Mouse (Mus musculus) embryonic facial prominence, embryonic 12.5 days (tissue): ENCODE results near the gene Kntc1. TPM values are rescaled to one million over a fixed set of nuclear protein-coding genes. Genes with fewer than 3 reads are reported as not detected.
"Not testable (repeated sequence)": the region's sequence is repeated elsewhere in the genome, so short reads cannot be mapped to it uniquely, and the experiment has no call there.

Experiments
- ATAC-seq: fragments of 200-750 bp; cut with Nextera tagmentation; 2 replicates; pipeline ENCODE4 v1.8.0; 2017; ENCODE audit not compliant: insufficient number of reproducible peaks, insufficient read depth, low FRiP score, low TSS enrichment
- H3K27ac ChIP-seq: fragments of 300-500 bp; sonication (generic); 2 replicates; pipeline ENCODE4 v1.5.1; 2016; ENCODE audit warnings: mild to moderate bottlenecking
- H3K27me3 ChIP-seq: fragments of 300-500 bp; sonication (generic); 2 replicates; pipeline ENCODE4 v1.6.1; 2016; ENCODE audit warnings: mild to moderate bottlenecking, moderate library complexity
- H3K36me3 ChIP-seq: fragments of 300-500 bp; sonication (generic); 2 replicates; pipeline ENCODE4 v1.6.1; 2016; ENCODE audit warnings: mild to moderate bottlenecking
- H3K4me1 ChIP-seq: fragments of 300-500 bp; sonication (generic); 2 replicates; pipeline ENCODE4 v1.6.1; 2016
- H3K4me2 ChIP-seq: fragments of 300-500 bp; sonication (generic); replicated peaks from 2 replicates; pipeline ENCODE4 v1.6.1; 2016; ENCODE audit warnings: mild to moderate bottlenecking, moderate library complexity
- H3K4me3 ChIP-seq: fragments of 300-500 bp; sonication (generic); 2 replicates; pipeline ENCODE4 v1.5.1; 2016; ENCODE audit warnings: mild to moderate bottlenecking
- H3K9ac ChIP-seq: fragments of 300-500 bp; sonication (generic); 2 replicates; pipeline ENCODE4 v1.6.1; 2016; ENCODE audit warnings: mild to moderate bottlenecking, moderate library complexity
- H3K9me3 ChIP-seq: fragments of 300-500 bp; sonication (generic); 2 replicates; pipeline ENCODE4 v1.6.1; 2016; ENCODE audit warnings: mild to moderate bottlenecking, moderate library complexity
- WGBS: fragments of 180-500 bp; shearing (Covaris S2); methylation state at CpG from one replicate; pipeline ENCODE4 v1.1.7; 2016; 5-methylcytosine and 5-hydroxymethylcytosine counted together
- polyA plus RNA-seq: library from polyadenylated mRNA; unstranded; fragments of >200 nt; fragmentation: Nextera tagmentation; extraction: Ambion mirVana; gene quantifications from 2 replicates; pipeline ENCODE4 v1.2.1, GENCODE M21; 2016

Kntc1 gene
- polyA plus RNA-seq: 40.9 and 41.2 TPM in 2 replicates

DNA sequence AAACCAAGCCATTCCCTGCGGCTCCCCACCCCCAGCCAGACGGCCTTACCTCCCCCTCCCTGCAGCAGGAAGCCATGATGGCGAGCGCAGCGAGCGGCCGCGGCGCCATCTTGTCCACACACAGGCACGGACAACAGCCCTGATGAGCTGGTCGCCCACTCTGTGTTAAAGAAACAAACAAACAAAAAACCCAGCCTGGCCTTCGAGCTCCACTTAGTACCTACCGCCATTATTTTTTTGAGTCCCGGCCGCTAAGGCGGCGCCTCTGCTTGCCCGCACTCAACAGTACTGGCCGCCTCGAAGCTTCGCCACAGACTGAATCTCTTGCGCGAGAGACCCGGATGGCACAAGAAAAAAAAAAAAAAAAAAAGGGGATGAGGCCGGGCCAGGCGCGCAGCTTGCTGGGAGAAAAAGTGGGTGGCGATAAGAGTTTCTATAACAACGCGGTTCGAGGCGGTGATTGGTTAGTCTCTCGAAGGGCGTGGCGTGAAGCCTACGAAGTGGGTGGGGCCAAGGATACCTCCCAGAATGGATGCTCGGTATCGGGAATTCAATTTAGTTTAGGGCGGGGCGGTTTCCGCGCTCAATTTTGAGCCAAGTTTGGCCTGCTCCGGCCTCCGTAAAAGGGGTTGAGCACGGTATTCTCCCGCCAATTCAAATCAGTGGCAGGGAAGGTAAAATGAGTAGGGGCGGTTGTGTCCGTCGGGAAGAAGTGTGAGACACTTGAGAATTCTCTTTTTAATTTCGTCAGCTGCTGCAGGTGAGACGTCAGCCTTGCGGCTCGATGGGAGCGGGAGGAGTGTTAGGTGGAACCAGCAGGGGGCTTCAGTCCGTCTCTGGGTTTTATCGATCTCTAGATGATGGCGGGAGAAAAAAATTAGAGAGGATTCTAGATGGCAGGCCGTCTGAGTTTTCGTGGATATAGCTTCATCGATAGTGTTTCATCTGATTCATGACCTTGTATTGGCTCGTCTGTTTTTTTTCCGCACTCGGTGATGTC lies at the start of gene Kntc1, which contains the start of gene Rsrc2:
Gene Kntc1, plus strand, starts transcription at position 652 of the 1,000 bp plus-strand sequence.
Gene Rsrc2, minus strand, starts transcription at position 350 of the 1,000 bp plus-strand sequence.
- Histone ChIP-seq H3K4me1 (peaks cover 19% of the 10 kb centered on the region), H3K36me3 (peaks cover 5% of the 10 kb centered on the region), H3K4me3 (peak within 1 kb of the TSS; percentile 81), H3K9ac (peak within 1 kb of the TSS; percentile 88), H3K4me2 (peak within 1 kb of the TSS; percentile 87), H3K27ac (peak within 1 kb of the TSS; percentile 99), H3K9me3 (no peaks in the 10 kb centered on the region), H3K27me3 (no peaks in the 10 kb centered on the region)
- peak; percentile 95 for ATAC-seq
- WGBS: under 1% methylated on average over 63 of the region's 63 CpGs

DNA sequence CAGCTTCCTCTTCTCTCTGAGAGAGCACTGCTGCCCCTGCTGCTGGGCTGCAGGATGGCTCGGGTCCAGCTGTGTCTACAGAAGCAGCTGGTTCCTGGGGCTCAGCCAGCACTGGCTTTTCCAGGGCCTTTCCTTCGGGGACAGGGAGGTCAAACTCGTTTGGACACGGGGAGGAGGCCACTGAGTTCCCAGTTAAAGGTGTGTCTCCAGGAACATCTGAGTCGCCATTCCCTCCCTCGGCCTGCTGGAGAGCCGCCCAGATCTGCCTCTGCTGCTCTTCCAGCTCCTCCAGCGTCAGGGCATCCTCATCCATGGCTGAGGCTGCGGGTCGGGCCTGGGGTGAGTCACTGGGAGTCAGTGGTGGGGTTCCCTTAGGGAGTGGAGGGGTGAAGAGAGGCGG lies 48.9 kb upstream of the Kntc1 start:
- Histone ChIP-seq H3K27ac (no peak overlapping the region), H3K9ac (no peak overlapping the region), H3K9me3 (no peaks in the 10 kb centered on the region), H3K36me3 (peaks cover 76% of the 10 kb centered on the region), H3K4me1 (no peaks in the 10 kb centered on the region), H3K4me2 (no peak overlapping the region), H3K27me3 (no peaks in the 10 kb centered on the region), H3K4me3 (no peak overlapping the region)
- 76% methylated on average over 11 of the region's 11 CpGs for WGBS
- ATAC-seq: no peak

DNA sequence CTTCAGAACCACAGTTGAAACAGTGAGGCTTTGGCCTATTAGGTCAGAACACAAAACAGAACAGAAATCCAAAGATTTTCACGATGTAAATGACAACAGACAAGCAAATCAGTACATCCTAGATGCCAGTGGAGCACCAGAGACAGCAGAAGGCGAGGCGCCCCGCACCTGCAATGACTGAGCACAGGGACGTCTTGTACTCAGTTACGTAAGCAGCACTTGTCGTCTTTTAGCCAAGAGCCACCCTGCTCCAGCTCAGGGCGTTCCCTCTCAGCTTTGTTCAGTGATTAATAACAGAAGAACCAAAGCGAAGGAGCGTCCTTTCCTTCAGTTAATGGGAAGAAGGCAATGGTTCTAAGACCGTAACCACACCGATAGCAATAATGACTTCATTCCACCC lies 40.9 kb upstream of the Kntc1 start:
- ATAC-seq: no peak
- no peak overlapping the region for H3K4me2 ChIP-seq
- H3K9me3 ChIP-seq: no peaks in the 10 kb centered on the region
- H3K27ac ChIP-seq: no peak overlapping the region
- H3K4me1 ChIP-seq: no peaks in the 10 kb centered on the region
- no peak overlapping the region for H3K9ac ChIP-seq
- H3K4me3 ChIP-seq: no peak overlapping the region
- no peaks in the 10 kb centered on the region for H3K27me3 ChIP-seq
- peaks cover 94% of the 10 kb centered on the region for H3K36me3 ChIP-seq
- WGBS: 93% methylated on average over 12 of the region's 12 CpGs

DNA sequence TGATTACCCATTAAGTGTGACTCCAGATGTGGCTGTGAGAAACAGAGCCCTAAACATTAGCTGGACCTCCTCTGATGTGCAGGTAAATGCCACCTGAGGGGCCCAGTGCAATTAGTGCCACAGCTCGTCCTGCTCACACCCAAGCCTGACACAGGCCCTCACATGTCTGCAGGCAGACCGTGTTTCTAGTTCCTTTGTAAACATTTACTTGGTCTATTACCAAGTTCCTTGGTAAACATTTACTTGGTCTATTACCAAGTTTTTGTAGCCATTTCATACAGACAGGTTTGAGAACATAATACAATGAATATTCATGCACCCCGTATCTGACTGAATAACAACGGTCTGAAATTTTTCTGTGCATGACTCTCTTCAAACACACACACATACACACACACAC lies 39.9 kb upstream of the Kntc1 start:
- Histone ChIP-seq H3K9ac (no peak overlapping the region), H3K27me3 (no peaks in the 10 kb centered on the region), H3K36me3 (peaks cover 95% of the 10 kb centered on the region), H3K4me3 (no peak overlapping the region), H3K27ac (no peak overlapping the region), H3K4me1 (no peaks in the 10 kb centered on the region), H3K4me2 (no peak overlapping the region), H3K9me3 (no peaks in the 10 kb centered on the region)
- WGBS: 88% methylated on average over 4 of the region's 4 CpGs
- ATAC-seq: no peak

DNA sequence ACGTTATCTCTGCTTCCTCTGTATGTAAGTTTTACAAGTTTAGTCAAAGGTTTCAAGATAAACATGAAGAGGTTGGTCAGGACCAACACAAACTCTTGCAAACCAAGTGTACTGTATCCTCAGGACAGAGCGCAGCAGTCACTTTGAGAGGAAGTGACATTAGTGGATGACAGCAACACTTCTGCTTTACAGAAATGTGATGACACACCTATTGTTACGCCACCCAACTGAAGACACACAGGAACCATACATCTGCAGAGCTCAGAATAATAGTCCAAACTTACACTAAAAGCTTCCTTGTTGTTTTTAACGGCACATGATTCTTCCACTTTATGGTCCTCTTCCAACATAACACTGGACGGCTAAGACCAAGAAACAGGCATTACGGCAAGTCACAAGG lies 35.7 kb upstream of the Kntc1 start:
- WGBS: 98% methylated on average over 6 of the region's 6 CpGs

DNA sequence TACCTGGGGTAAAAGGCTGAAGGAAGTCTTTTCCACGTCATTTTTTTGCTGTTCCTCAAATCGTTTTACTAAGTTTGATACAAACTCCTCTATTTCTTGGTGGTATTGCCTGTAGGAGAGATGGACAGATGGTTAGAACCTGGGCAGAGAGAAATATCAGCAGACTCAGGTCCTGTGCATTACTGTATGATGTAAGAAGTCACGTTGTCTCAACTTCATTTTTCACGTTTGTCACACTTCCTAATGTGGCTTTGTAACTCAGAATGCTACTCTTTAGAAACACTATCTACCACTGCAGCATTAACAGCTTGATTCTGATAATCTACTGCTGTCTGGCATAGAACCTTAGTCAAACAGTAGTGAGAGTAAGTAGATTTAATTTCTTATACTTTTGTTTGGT lies 34.9 kb upstream of the Kntc1 start:
- WGBS: 90% methylated on average over 4 of the region's 4 CpGs
- Histone ChIP-seq H3K27me3 (no peaks in the 10 kb centered on the region), H3K9me3 (no peaks in the 10 kb centered on the region), H3K4me3 (no peak overlapping the region), H3K4me2 (no peak overlapping the region), H3K27ac (no peak overlapping the region), H3K4me1 (peaks cover 24% of the 10 kb centered on the region), H3K36me3 (peaks cover 77% of the 10 kb centered on the region), H3K9ac (no peak overlapping the region)
- ATAC-seq: no peak

More for the DNA sequence above, 35.7 kb upstream of the Kntc1 start:
- no peak overlapping the region for H3K4me3 ChIP-seq
- H3K9ac ChIP-seq: no peak overlapping the region
- H3K27me3 ChIP-seq: no peaks in the 10 kb centered on the region
- no peak overlapping the region for H3K4me2 ChIP-seq
- peaks cover 16% of the 10 kb centered on the region for H3K4me1 ChIP-seq
- no peaks in the 10 kb centered on the region for H3K9me3 ChIP-seq
- peaks cover 83% of the 10 kb centered on the region for H3K36me3 ChIP-seq
- no peak overlapping the region for H3K27ac ChIP-seq
- no peak for ATAC-seq

DNA sequence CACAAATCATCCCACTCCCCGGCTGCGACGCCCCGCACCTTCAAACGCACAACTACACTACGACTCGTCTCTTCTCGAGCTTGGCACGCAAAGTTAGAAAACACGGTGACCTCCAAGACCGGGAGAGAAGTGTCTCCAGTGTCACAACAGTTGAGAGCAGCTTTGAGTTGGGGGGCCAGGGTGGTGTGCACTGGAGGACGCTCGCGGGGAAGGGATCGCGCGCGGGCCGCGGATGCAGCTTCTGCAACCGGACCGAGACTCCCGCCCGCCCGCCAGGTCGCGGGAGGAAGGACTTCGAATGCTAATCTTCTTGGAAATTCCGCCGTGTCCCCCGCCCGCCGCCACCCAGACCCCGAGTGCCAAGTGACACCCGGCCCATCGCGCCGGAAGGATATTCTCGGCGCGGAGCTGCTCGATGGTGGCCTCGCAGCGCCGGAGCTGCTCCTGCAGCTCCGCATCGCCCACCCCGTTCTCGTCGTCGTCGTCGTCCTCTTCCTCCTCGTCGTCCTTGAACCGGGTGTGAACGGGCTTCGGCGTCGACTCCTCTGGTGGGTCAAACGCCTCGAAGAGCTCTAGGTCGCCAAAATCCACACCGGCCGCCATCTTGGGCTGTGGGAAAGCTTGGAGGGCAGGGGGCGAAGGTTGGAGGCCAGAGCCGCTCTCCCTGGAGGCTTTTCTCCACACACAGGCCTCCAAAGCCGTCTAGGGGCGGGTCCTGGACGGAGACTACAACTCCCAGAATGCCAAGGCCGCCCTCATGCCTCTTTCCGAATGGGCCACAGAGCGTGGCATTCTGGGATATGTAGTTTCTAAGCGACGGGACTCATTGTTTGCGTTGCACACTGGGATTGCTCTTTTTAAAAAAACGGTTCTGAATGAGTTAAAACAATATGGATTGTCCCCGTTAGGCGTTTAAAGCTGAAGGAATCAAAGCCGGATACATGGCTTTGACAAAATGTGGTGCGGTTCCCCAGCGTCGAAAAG lies 28.9 kb upstream of the Kntc1 start, which contains the start of gene Zcchc8:
Gene Zcchc8, minus strand, starts transcription at position 773 of the 984 bp plus-strand sequence.
- peak within 1 kb of the TSS; percentile 89 for H3K27ac ChIP-seq
- H3K4me3 ChIP-seq: peak within 1 kb of the TSS; percentile 98
- peak; percentile 99 for ATAC-seq
- H3K36me3 ChIP-seq: peaks cover 18% of the 10 kb centered on the region; the same call in 1 of the 2 replicates
- under 1% methylated on average over 83 of the region's 83 CpGs for WGBS
- H3K27me3 ChIP-seq: no peaks in the 10 kb centered on the region
- no peaks in the 10 kb centered on the region for H3K9me3 ChIP-seq
- H3K4me1 ChIP-seq: peaks cover 24% of the 10 kb centered on the region
- H3K4me2 ChIP-seq: peak within 1 kb of the TSS; percentile 66
- peak within 1 kb of the TSS; percentile 89 for H3K9ac ChIP-seq

DNA sequence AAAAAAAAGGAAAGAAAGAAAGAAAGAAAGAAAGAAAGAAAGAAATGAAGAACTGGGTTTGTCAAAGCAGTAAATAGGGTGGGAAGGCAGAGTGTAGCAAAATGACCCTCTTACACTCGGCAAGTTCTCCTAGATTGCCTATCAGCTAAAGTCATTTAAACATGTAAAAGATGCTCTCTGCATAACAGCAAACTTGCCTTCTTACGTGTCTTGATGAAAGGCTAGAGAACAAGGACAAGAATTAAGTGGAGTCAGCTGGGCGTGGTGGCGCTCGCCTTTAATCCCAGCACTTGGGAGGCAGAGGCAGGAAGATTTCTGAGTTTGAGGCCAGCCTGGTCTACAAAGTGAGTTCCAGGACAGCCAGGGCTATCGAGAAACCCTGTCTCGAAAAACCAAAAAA lies 25.7 kb upstream of the Kntc1 start:
- not testable (repeated sequence) for H3K27me3 ChIP-seq, H3K4me2 ChIP-seq, H3K4me1 ChIP-seq, H3K9ac ChIP-seq, H3K9me3 ChIP-seq, ATAC-seq, H3K27ac ChIP-seq, H3K4me3 ChIP-seq
- peaks cover 15% of the 10 kb centered on the region for H3K36me3 ChIP-seq
- WGBS: 90% methylated on average over 7 of the region's 7 CpGs

DNA sequence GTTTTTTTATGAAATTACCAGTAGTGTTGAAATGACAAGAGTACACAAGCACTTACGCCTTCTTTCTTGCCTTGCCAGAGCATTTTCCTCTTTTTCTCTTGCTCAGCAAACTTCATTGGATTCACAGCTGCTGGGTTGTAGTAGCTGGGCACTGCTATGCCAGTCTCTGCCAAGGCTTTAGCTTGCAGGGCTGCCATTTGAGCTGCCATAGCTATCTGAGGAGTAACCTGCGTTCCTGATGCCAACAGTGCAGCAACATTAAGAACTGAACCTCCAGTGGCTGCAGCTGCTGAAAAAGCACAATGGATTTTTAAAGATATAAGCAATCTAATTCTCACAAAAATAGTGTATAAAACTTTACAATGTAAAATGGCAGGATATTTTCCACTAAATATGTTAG lies 18.5 kb upstream of the Kntc1 start:
- H3K9me3 ChIP-seq: no peaks in the 10 kb centered on the region
- H3K4me1 ChIP-seq: no peaks in the 10 kb centered on the region
- no peak for ATAC-seq
- H3K4me2 ChIP-seq: no peak overlapping the region
- no peak overlapping the region for H3K4me3 ChIP-seq
- peaks cover 77% of the 10 kb centered on the region for H3K36me3 ChIP-seq
- no peak overlapping the region for H3K9ac ChIP-seq
- 98% methylated on average over 2 of the region's 2 CpGs for WGBS
- no peaks in the 10 kb centered on the region for H3K27me3 ChIP-seq
- H3K27ac ChIP-seq: no peak overlapping the region

DNA sequence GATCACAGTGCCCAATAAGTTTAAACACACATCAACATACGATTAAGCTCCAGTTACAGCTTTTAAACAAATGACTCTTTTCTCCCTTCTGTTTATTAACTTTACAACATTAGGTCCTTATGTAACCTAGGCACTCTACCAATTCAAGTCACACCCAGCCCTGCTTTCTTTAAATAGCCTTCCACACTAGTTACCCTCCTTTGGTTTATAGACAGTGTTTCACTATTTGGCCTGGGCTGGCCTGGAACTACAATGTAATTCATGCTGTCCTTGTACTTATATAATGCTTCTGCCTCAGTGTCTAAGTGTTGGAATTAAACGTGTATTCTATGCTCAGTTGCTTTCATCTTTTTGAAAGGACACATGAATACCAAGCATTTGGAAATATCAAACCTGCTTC lies 5.2 kb upstream of the Kntc1 start:
- no peak overlapping the region for H3K4me3 ChIP-seq
- H3K4me1 ChIP-seq: peaks cover 16% of the 10 kb centered on the region
- H3K9ac ChIP-seq: no peak overlapping the region
- H3K9me3 ChIP-seq: no peaks in the 10 kb centered on the region
- no peak overlapping the region for H3K27ac ChIP-seq
- peaks cover 38% of the 10 kb centered on the region for H3K36me3 ChIP-seq
- ATAC-seq: no peak
- H3K4me2 ChIP-seq: no peak overlapping the region
- 85% methylated on average over 2 of the region's 2 CpGs for WGBS
- no peaks in the 10 kb centered on the region for H3K27me3 ChIP-seq

DNA sequence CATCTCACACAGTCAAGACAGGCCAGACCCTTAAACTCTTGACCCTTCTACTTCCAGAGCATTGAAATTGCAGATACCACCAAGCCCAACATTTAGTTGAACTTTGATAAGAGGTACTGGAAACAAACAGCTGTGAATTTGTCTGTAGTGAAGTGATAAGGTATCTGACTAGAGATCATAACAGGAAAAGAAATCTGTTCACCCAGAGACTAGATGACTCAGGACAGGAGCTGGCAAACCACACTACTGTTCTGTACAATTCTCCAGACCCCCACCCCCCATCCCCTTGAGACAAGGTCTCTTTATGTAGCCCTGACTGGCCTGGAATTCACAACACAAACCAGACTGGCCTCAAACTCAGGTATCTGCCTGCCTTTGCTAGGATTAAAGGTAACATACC lies 3.3 kb upstream of the Kntc1 start:
- ATAC-seq: no peak
- no peak overlapping the region for H3K27ac ChIP-seq
- H3K9me3 ChIP-seq: no peaks in the 10 kb centered on the region
- peaks cover 24% of the 10 kb centered on the region for H3K36me3 ChIP-seq
- no peaks in the 10 kb centered on the region for H3K27me3 ChIP-seq
- peak overlapping the region; percentile 87 for H3K4me2 ChIP-seq
- H3K4me3 ChIP-seq: peak overlapping the region; percentile 81; the same call in 1 of the 2 replicates
- no peak overlapping the region; the same call in 1 of the 2 replicates for H3K9ac ChIP-seq
- peaks cover 19% of the 10 kb centered on the region for H3K4me1 ChIP-seq
